Mouse (Mus musculus) MEL (cell line): ENCODE data around the gene Bloc1s5.

ENCODE experiments used
- CTCF ChIP-seq, 3 experiments: IDR thresholded peaks in 2 of 3; conservative IDR thresholded peaks in 1 of 3; 2 replicates each; pipeline ENCODE4 v1.5.1; 2011 to 2012; ENCODE audit warnings: low read length in 3 of 3, low read depth in 2 of 3, mild to moderate bottlenecking in 2 of 3, improper control_type of control experiment in 1 of 3, inconsistent platforms in 1 of 3, mixed read lengths in 1 of 3, moderate library complexity in 1 of 3; ENCODE audit not compliant: control insufficient read depth in 1 of 3, insufficient read depth in 1 of 3, poor library complexity in 1 of 3, severe bottlenecking in 1 of 3
- EP300 ChIP-seq, 2 experiments: IDR thresholded peaks; 2 replicates each; pipeline ENCODE4 v1.6.1; 2011; ENCODE audit warnings: improper control_type of control experiment in 2 of 2, low read length in 2 of 2, low read depth in 1 of 2, mild to moderate bottlenecking in 1 of 2
- ETS1 ChIP-seq: IDR thresholded peaks from 2 replicates; pipeline ENCODE4 v1.6.1; 2012; ENCODE audit warnings: low read depth, mild to moderate bottlenecking, inconsistent platforms, low read length, improper control_type of control experiment, moderate library complexity
- GATA1 ChIP-seq: IDR thresholded peaks from 2 replicates; pipeline ENCODE4 v1.6.1; 2011; ENCODE audit warnings: low read depth, low read length, improper control_type of control experiment
- HCFC1 ChIP-seq: IDR thresholded peaks from 2 replicates; pipeline ENCODE4 v1.6.1; 2012; ENCODE audit warnings: low read depth, mild to moderate bottlenecking, inconsistent platforms, low read length, improper control_type of control experiment, moderate library complexity
- JUND ChIP-seq: IDR thresholded peaks from 2 replicates; pipeline ENCODE4 v1.6.1; 2011; ENCODE audit warnings: low read depth, mild to moderate bottlenecking, improper control_type of control experiment, low read length
- MAFK ChIP-seq: IDR thresholded peaks from 2 replicates; pipeline ENCODE4 v1.6.1; 2011; ENCODE audit warnings: low read depth, mild to moderate bottlenecking, low read length, improper control_type of control experiment, borderline replicate concordance
- MYC ChIP-seq: IDR thresholded peaks from 2 replicates; pipeline ENCODE4 v1.6.1; 2011; ENCODE audit warnings: low read depth, mild to moderate bottlenecking, low read length, improper control_type of control experiment, moderate library complexity
- POLR2A ChIP-seq, 2 experiments: IDR thresholded peaks; 2 replicates each; pipeline ENCODE4 v1.6.1; 2011 to 2012; ENCODE audit warnings: low read length in 2 of 2, mild to moderate bottlenecking in 2 of 2, control low read depth in 1 of 2, improper control_type of control experiment in 1 of 2, low read depth in 1 of 2, moderate library complexity in 1 of 2; ENCODE audit not compliant: control insufficient read depth in 1 of 2, insufficient read depth in 1 of 2, poor library complexity in 1 of 2
- POLR2AphosphoS2 ChIP-seq: IDR thresholded peaks from 2 replicates; pipeline ENCODE4 v1.6.1; 2011; ENCODE audit warnings: low read length, improper control_type of control experiment
- RAD21 ChIP-seq: IDR thresholded peaks from 2 replicates; pipeline ENCODE4 v1.6.1; 2011; ENCODE audit warnings: mild to moderate bottlenecking, low read depth, low read length, improper control_type of control experiment
- SMC3 ChIP-seq: IDR thresholded peaks from 2 replicates; pipeline ENCODE4 v1.6.1; 2011; ENCODE audit warnings: low read depth, low read length, improper control_type of control experiment
- TCF12 ChIP-seq: IDR thresholded peaks from 2 replicates; pipeline ENCODE4 v1.6.1; 2014; ENCODE audit warnings: low read depth, mild to moderate bottlenecking, inconsistent platforms, low read length, improper control_type of control experiment, moderate library complexity

DNA sequence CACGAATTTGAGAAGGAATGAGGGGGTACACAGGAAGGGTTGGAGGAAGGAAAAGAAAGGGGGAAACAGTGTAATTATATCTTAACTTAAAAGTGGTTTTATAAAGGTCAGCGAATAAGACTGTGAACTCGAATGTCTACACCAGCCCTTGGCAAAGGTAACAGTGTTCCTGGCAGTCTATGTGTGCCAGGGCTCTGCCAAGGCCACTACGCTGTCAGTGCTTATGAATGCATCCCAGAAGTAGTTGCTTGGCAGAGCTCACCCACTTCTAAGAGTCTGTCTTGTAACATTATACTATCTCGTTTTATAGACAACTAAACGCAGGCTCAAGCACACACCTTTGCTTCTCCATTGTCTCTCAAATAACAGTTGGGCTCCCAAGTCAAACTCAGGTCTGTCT is 29.6 kb downstream of the Bloc1s5 start:
- TF ChIP-seq MYC (no peak), RAD21 (no peak), GATA1 (no peak), CTCF (IDR thresholded peaks at IDR 0.05 in 2 of 3, conservative IDR thresholded peaks at IDR 0.05 in 1 of 3; ENCODE audit: control insufficient read depth in 1 of 3, insufficient read depth in 1 of 3, low read depth in 2 of 3, low read length in 3 of 3, poor library complexity in 1 of 3, severe bottlenecking in 1 of 3) (no peak), POLR2AphosphoS2 (no peak), ETS1 (no peak), HCFC1 (no peak), SMC3 (no peak), TCF12 (no peak), MAFK (no peak), JUND (no peak), EP300 (IDR thresholded peaks at IDR 0.05; ENCODE audit: low read depth in 1 of 2, low read length in 2 of 2) (no peak), POLR2A (IDR thresholded peaks at IDR 0.05; ENCODE audit: control insufficient read depth in 1 of 2, insufficient read depth in 1 of 2, low read depth in 1 of 2, low read length in 2 of 2, poor library complexity in 1 of 2) (no peak)
